Mouse (Mus musculus) bone marrow macrophage, adult 2 months (primary cell): ENCODE data around the gene Sapcd2.

ENCODE experiments used
- CTCF ChIP-seq: IDR thresholded peaks from 2 replicates; pipeline ENCODE4 v1.5.1; 2012; ENCODE audit warnings: low read depth, mild to moderate bottlenecking, low read length, moderate library complexity
- POLR2A ChIP-seq: IDR thresholded peaks from 2 replicates; pipeline ENCODE4 v1.6.1; 2012; ENCODE audit warnings: mild to moderate bottlenecking, low read depth, low read length, borderline replicate concordance

GRCm38 (mm10) chr2:25359848-25360247, 12.3 kb upstream of the Sapcd2 start:
- TF ChIP-seq CTCF = no peak
- no peak for TF ChIP-seq POLR2A
